Mouse (Mus musculus) limb, embryonic 14.5 days (tissue): ENCODE measurements around the gene Ap1b1. TPM values are rescaled to one million over a fixed set of nuclear protein-coding genes. Genes with fewer than 3 reads are reported as not detected.

Source experiments
- ATAC-seq: fragments of 200-750 bp; cut with Nextera tagmentation; 2 replicates; pipeline ENCODE4 v1.8.0; 2017; ENCODE audit warnings: low read depth, moderate number of reproducible peaks, moderate TSS enrichment; ENCODE audit not compliant: low FRiP score
- DNase-seq: peaks from one replicate; pipeline ENCODE4 v3.0.0-alpha.2; 2015; ENCODE audit warnings: low spot score
- H3K27ac ChIP-seq: fragments of 300-500 bp; sonication (generic); replicated peaks from 2 replicates; pipeline ENCODE4 v1.5.1; 2014; ENCODE audit warnings: low read depth, mild to moderate bottlenecking, low read length, moderate library complexity, mixed read lengths
- H3K27me3 ChIP-seq: fragments of 300-500 bp; sonication (generic); 2 replicates; pipeline ENCODE4 v1.6.1; 2014; ENCODE audit warnings: low read length, mixed read lengths; ENCODE audit not compliant: control insufficient read depth, insufficient read depth
- H3K36me3 ChIP-seq: fragments of 300-500 bp; sonication (generic); 2 replicates; pipeline ENCODE4 v1.6.1; 2014; ENCODE audit warnings: mild to moderate bottlenecking, low read length, moderate library complexity, mixed read lengths; ENCODE audit not compliant: control insufficient read depth, insufficient read depth
- H3K4me1 ChIP-seq: fragments of 300-500 bp; sonication (generic); 2 replicates; pipeline ENCODE4 v1.6.1; 2014; ENCODE audit warnings: antibody characterized with exemption, low read length, mixed read lengths; ENCODE audit not compliant: control insufficient read depth, insufficient read depth
- H3K4me2 ChIP-seq: fragments of 300-500 bp; sonication (generic); replicated peaks from 2 replicates; pipeline ENCODE4 v1.6.1; 2014; ENCODE audit warnings: low read depth, mild to moderate bottlenecking, low read length, moderate library complexity; ENCODE audit not compliant: severe bottlenecking
- H3K4me3 ChIP-seq: fragments of 300-500 bp; sonication (generic); replicated peaks from 2 replicates; pipeline ENCODE4 v1.5.1; 2014; ENCODE audit warnings: low read length
- H3K9ac ChIP-seq: fragments of 300-500 bp; sonication (generic); 2 replicates; pipeline ENCODE4 v1.6.1; 2014; ENCODE audit warnings: mild to moderate bottlenecking, low read depth, low read length, moderate library complexity; ENCODE audit not compliant: severe bottlenecking
- H3K9me3 ChIP-seq: fragments of 300-500 bp; sonication (generic); 2 replicates; pipeline ENCODE4 v1.6.1; 2016; ENCODE audit warnings: low read length; ENCODE audit not compliant: control insufficient read depth
- POLR2A ChIP-seq: fragments of 200-500 bp; IDR thresholded peaks from 2 replicates; pipeline ENCODE4 v1.8.0; 2012; ENCODE audit warnings: inconsistent platforms, mild to moderate bottlenecking, moderate library complexity, borderline replicate concordance; ENCODE audit not compliant: insufficient read depth, insufficient read length; ENCODE audit errors: extremely low read depth
- WGBS: fragments of 180-500 bp; shearing (Covaris S2); extraction: QIAGEN DNeasy Blood & Tissue Kit; methylation state at CpG from one replicate; pipeline ENCODE4 v1.1.7; 2014; 5-methylcytosine and 5-hydroxymethylcytosine counted together
- polyA plus RNA-seq, 2 experiments: library from polyadenylated mRNA; depleted of rRNA in 1 of 2; stranded (reverse) in 1 of 2; unstranded in 1 of 2; fragments of >200 nt; fragmentation: Nextera tagmentation in 1 of 2; extraction: Ambion mirVana in 1 of 2; gene quantifications; 2 replicates each; pipeline versions ENCODE4 v1.2.1 to v1.2.3; 2012 to 2014

The Ap1b1 gene
- polyA plus RNA-seq, 2 experiments, result 49.0 to 52.0 TPM

GRCm38 (mm10) chr11:5007186-5007585, 20.6 kb downstream of the Ap1b1 start:
- Histone ChIP-seq H3K36me3 (peaks cover 14% of the 10 kb centered on the region), H3K4me3 (no peak overlapping the region), H3K27ac (no peak overlapping the region), H3K27me3 (no peaks in the 10 kb centered on the region), H3K9me3 (no peaks in the 10 kb centered on the region), H3K4me1 (no peaks in the 10 kb centered on the region), H3K4me2 (no peak overlapping the region), H3K9ac (no peak overlapping the region)
- ATAC-seq (no peak), DNase-seq (no peak)
- no peak for TF ChIP-seq POLR2A
- 78% methylated on average over 1 of the region's 1 CpGs for WGBS

GRCm38 (mm10) chr11:5008867-5009266, 22.2 kb downstream of the Ap1b1 start:
- no peak overlapping the region for H3K9ac ChIP-seq
- H3K9me3 ChIP-seq, result no peaks in the 10 kb centered on the region
- H3K27ac ChIP-seq, result no peak overlapping the region
- DNase-seq (no peak), ATAC-seq (no peak)
- no peaks in the 10 kb centered on the region for H3K4me1 ChIP-seq
- H3K27me3 ChIP-seq, result no peaks in the 10 kb centered on the region
- peaks cover 22% of the 10 kb centered on the region for H3K36me3 ChIP-seq
- H3K4me2 ChIP-seq, result no peak overlapping the region
- no peak overlapping the region for H3K4me3 ChIP-seq
- 76% methylated on average over 3 of the region's 3 CpGs for WGBS
- no peak for TF ChIP-seq POLR2A

GRCm38 (mm10) chr11:5009354-5010074, 22.9 kb downstream of the Ap1b1 start:
- no peak for TF ChIP-seq POLR2A
- H3K9ac ChIP-seq, result no peak overlapping the region
- H3K4me3 ChIP-seq, result no peak overlapping the region
- no peak overlapping the region for H3K27ac ChIP-seq
- no peaks in the 10 kb centered on the region for H3K9me3 ChIP-seq
- no peaks in the 10 kb centered on the region for H3K27me3 ChIP-seq
- WGBS, result 82% methylated on average over 3 of the region's 3 CpGs
- no peaks in the 10 kb centered on the region for H3K4me1 ChIP-seq
- no peak overlapping the region for H3K4me2 ChIP-seq
- H3K36me3 ChIP-seq, result peaks cover 29% of the 10 kb centered on the region
- DNase-seq (no peak), ATAC-seq (no peak)

- Histone ChIP-seq H3K9ac (no peak overlapping the region), H3K27me3 (no peaks in the 10 kb centered on the region), H3K4me3 (no peak overlapping the region), H3K4me1 (no peaks in the 10 kb centered on the region), H3K27ac (no peak overlapping the region), H3K9me3 (no peaks in the 10 kb centered on the region), H3K36me3 (peaks cover 34% of the 10 kb centered on the region), H3K4me2 (no peak overlapping the region)
- no peak for TF ChIP-seq POLR2A
- no peak for DNase-seq
- WGBS, result 93% methylated on average over 1 of the region's 1 CpGs
- no peak for ATAC-seq
These were observed 23.6 kb downstream of the Ap1b1 start for GRCm38 (mm10) chr11:5010205-5010604.

GRCm38 (mm10) chr11:5011480-5011879, 24.9 kb downstream of the Ap1b1 start:
- Histone ChIP-seq H3K36me3 (peaks cover 46% of the 10 kb centered on the region), H3K4me1 (no peaks in the 10 kb centered on the region), H3K4me3 (no peak overlapping the region), H3K4me2 (no peak overlapping the region), H3K9me3 (no peaks in the 10 kb centered on the region), H3K27me3 (no peaks in the 10 kb centered on the region), H3K9ac (no peak overlapping the region), H3K27ac (no peak overlapping the region)
- no peak for TF ChIP-seq POLR2A
- no peak for ATAC-seq
- DNase-seq, result no peak
- 75% methylated on average over 1 of the region's 1 CpGs for WGBS

- Histone ChIP-seq H3K9me3 (no peaks in the 10 kb centered on the region), H3K27me3 (no peaks in the 10 kb centered on the region), H3K27ac (no peak overlapping the region), H3K36me3 (peaks cover 53% of the 10 kb centered on the region), H3K4me1 (no peaks in the 10 kb centered on the region), H3K9ac (no peak overlapping the region), H3K4me2 (no peak overlapping the region), H3K4me3 (no peak overlapping the region)
- WGBS, result 74% methylated on average over 5 of the region's 5 CpGs
- DNase-seq (no peak), ATAC-seq (no peak)
- no peak for TF ChIP-seq POLR2A
These were observed 25.6 kb downstream of the Ap1b1 start for GRCm38 (mm10) chr11:5012213-5012715.
